Mouse (Mus musculus) brain, embryonic 14.5 days (tissue): ENCODE measurements around the gene Coq8a.

Source experiments
- CTCF ChIP-seq: fragments of 200-500 bp; IDR thresholded peaks from 2 replicates; pipeline ENCODE4 v1.5.1; 2012; ENCODE audit warnings: inconsistent platforms, mild to moderate bottlenecking, moderate library complexity, borderline replicate concordance; ENCODE audit not compliant: insufficient read depth, insufficient read length; ENCODE audit errors: extremely low read depth
- POLR2A ChIP-seq: fragments of 200-500 bp; IDR thresholded peaks from 2 replicates; pipeline ENCODE4 v1.6.1; 2012; ENCODE audit warnings: mild to moderate bottlenecking, inconsistent platforms, borderline replicate concordance; ENCODE audit not compliant: poor library complexity, insufficient read depth, insufficient read length, severe bottlenecking; ENCODE audit errors: extremely low read depth

- TF ChIP-seq POLR2A (no peak), CTCF (no peak)
Measured at GRCm38 (mm10) chr1:180181966-180182319, 17.5 kb downstream of the Coq8a start.
